Mouse (Mus musculus) E14TG2a.4 (cell line): ENCODE results near the gene Rcn1.
A peak's percentile ranks its signal among the peaks of the same experiment; 100 is the strongest.

ENCODE experiments used
- H3K27me3 ChIP-seq: 2 replicates; pipeline ENCODE4 v1.6.1; 2014; ENCODE audit warnings: low read length, control low read depth; ENCODE audit not compliant: insufficient read depth
- H3K36me3 ChIP-seq: 2 replicates; pipeline ENCODE4 v1.6.1; 2014; ENCODE audit warnings: low read length, control low read depth; ENCODE audit not compliant: insufficient read depth
- H3K4me1 ChIP-seq: replicated peaks from 2 replicates; pipeline ENCODE4 v1.6.1; 2014; ENCODE audit warnings: low read depth, low read length, control low read depth
- H3K4me3 ChIP-seq: replicated peaks from 2 replicates; pipeline ENCODE4 v1.5.1; 2014; ENCODE audit warnings: mild to moderate bottlenecking, low read length
- H3K9me3 ChIP-seq: 2 replicates; pipeline ENCODE4 v1.6.1; 2014; ENCODE audit warnings: low read length, control low read depth
- CTCF ChIP-seq: conservative IDR thresholded peaks from 2 replicates; pipeline ENCODE4 v1.5.1; 2014; ENCODE audit warnings: low read length
- NANOG ChIP-seq: IDR thresholded peaks from 2 replicates; pipeline ENCODE4 v1.6.1; 2014; ENCODE audit warnings: borderline replicate concordance, low read length, mixed read lengths
- POU5F1 ChIP-seq: IDR thresholded peaks from 2 replicates; pipeline ENCODE4 v1.6.1; 2014; ENCODE audit warnings: low read length, borderline replicate concordance

Rcn1 gene

GRCm38 (mm10) chr2:105400558-105400957 is 1.4 kb upstream of the Rcn1 start:
- Histone ChIP-seq H3K9me3 (no peaks in the 10 kb centered on the region), H3K36me3 (no peaks in the 10 kb centered on the region; the same call in 1 of the 2 replicates), H3K4me3 (no peak overlapping the region), H3K4me1 (peaks cover 56% of the 10 kb centered on the region), H3K27me3 (peaks cover 4% of the 10 kb centered on the region; the same call in 1 of the 2 replicates)
- TF ChIP-seq NANOG (no peak), POU5F1 (no peak), CTCF (no peak)

GRCm38 (mm10) chr2:105398636-105399084 is 459 bp downstream of the Rcn1 start:
- peaks cover 4% of the 10 kb centered on the region; the same call in 1 of the 2 replicates for H3K27me3 ChIP-seq
- peaks cover 18% of the 10 kb centered on the region for H3K36me3 ChIP-seq
- peak overlapping the region; percentile 87 for H3K4me3 ChIP-seq
- H3K9me3 ChIP-seq: no peaks in the 10 kb centered on the region
- peaks cover 75% of the 10 kb centered on the region for H3K4me1 ChIP-seq
- TF ChIP-seq POU5F1: no peak
- TF ChIP-seq NANOG: no peak
- no peak for TF ChIP-seq CTCF

- Histone ChIP-seq H3K27me3 (peaks cover 4% of the 10 kb centered on the region; the same call in 1 of the 2 replicates), H3K4me3 (peak overlapping the region; percentile 87), H3K9me3 (no peaks in the 10 kb centered on the region), H3K36me3 (peaks cover 28% of the 10 kb centered on the region), H3K4me1 (peaks cover 85% of the 10 kb centered on the region)
- peak; percentile 92 for TF ChIP-seq NANOG
- TF ChIP-seq POU5F1: no peak
These were observed 1.5 kb downstream of the Rcn1 start for GRCm38 (mm10) chr2:105397446-105398211.

- 0 out of 2 replicates have a peak, but pooled peaks cover 4% of the 10 kb centered on the region for H3K27me3 ChIP-seq
- H3K36me3 ChIP-seq: peaks cover 43% of the 10 kb centered on the region
- H3K4me3 ChIP-seq: 0 out of 2 replicates have a peak overlapping the region, but pooled peaks have one; percentile 87
- TF ChIP-seq NANOG (no peak), POU5F1 (no peak), CTCF (no peak)
- H3K4me1 ChIP-seq: peaks cover 93% of the 10 kb centered on the region
- no peaks in the 10 kb centered on the region for H3K9me3 ChIP-seq
These were observed 3.1 kb downstream of the Rcn1 start for GRCm38 (mm10) chr2:105396066-105396465.

GRCm38 (mm10) chr2:105394375-105394774 is 4.7 kb downstream of the Rcn1 start:
- TF ChIP-seq POU5F1 (no peak), CTCF (no peak), NANOG (no peak)
- peaks cover 60% of the 10 kb centered on the region for H3K36me3 ChIP-seq
- H3K27me3 ChIP-seq: 0 out of 2 replicates have a peak, but pooled peaks cover 4% of the 10 kb centered on the region
- peaks cover 85% of the 10 kb centered on the region for H3K4me1 ChIP-seq
- no peaks in the 10 kb centered on the region for H3K9me3 ChIP-seq
- H3K4me3 ChIP-seq: no peak overlapping the region

- no peaks in the 10 kb centered on the region for H3K9me3 ChIP-seq
- no peaks in the 10 kb centered on the region for H3K27me3 ChIP-seq
- H3K36me3 ChIP-seq: peaks cover 79% of the 10 kb centered on the region
- no peak overlapping the region for H3K4me3 ChIP-seq
- no peak for TF ChIP-seq CTCF
- TF ChIP-seq NANOG: no peak
- no peak for TF ChIP-seq POU5F1
- H3K4me1 ChIP-seq: peaks cover 80% of the 10 kb centered on the region
These were observed 6.6 kb downstream of the Rcn1 start for GRCm38 (mm10) chr2:105392514-105392913.

- H3K9me3 ChIP-seq: no peaks in the 10 kb centered on the region
- no peak for TF ChIP-seq NANOG
- TF ChIP-seq CTCF: no peak
- no peak for TF ChIP-seq POU5F1
- peaks cover 90% of the 10 kb centered on the region for H3K36me3 ChIP-seq
- H3K4me1 ChIP-seq: peaks cover 73% of the 10 kb centered on the region
- no peak overlapping the region for H3K4me3 ChIP-seq
- H3K27me3 ChIP-seq: no peaks in the 10 kb centered on the region
These were observed 7.7 kb downstream of the Rcn1 start for GRCm38 (mm10) chr2:105391414-105391784.

- Histone ChIP-seq H3K36me3 (peaks cover 96% of the 10 kb centered on the region), H3K4me3 (no peak overlapping the region), H3K4me1 (peaks cover 72% of the 10 kb centered on the region), H3K9me3 (no peaks in the 10 kb centered on the region), H3K27me3 (no peaks in the 10 kb centered on the region)
- TF ChIP-seq NANOG: no peak
- TF ChIP-seq CTCF: no peak
- TF ChIP-seq POU5F1: no peak
These were observed 8.3 kb downstream of the Rcn1 start for GRCm38 (mm10) chr2:105390653-105391413.
